ENCODE assay signal across 11 mouse cellular contexts in the genomic region with DNA sequence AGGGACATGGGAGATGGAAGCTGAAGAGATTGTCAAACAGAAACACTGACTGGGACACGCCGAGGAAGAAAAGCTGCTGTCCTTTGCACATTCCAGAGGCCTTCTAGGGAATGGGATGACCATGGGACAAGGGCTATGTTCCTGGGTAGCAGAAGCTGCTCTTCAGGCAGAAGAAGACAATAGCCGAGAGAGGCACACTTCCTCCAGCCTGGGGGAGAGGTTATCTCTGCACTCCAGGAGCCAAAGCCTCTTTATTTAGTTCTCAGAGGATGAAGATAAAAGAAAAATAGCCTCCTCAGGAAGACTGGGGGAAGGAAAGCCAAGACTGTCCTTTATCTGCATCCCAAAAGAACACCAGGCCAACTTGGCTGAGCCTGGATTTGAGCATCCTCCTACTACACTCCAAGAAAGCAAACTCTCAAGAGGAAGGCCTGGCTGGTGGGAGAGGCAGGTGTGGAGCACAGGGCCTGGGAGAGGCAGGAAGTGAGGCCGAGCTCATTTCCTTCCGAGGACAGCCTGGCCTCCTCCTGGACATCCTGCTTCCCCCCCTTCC.
A peak's percentile ranks its signal among the peaks of the same experiment; 100 is the strongest.
DNase-seq lines count a peak whose midpoint lies in the region; ATAC-seq lines count a peak whose summit lies in the region.
"Had no signal": no experiment of that assay in that cellular context is flagged by ENCODE, and none has a peak within 500 bp of the region (broad histone marks: within the 10 kb centered on the region; RNA-seq: fewer than 3 reads in every experiment).

No protein-coding gene starts in this region.

- H3K9me3 ChIP-seq in megakaryocyte, embryonic 14.5 days = no peaks in the 10 kb centered on the region
- no peaks in the 10 kb centered on the region for H3K9me3 ChIP-seq in heart, embryonic 13.5 days
- no peaks in the 10 kb centered on the region for H3K9me3 ChIP-seq in limb, embryonic 10.5 days (replicated peaks)

- no peaks in the 10 kb centered on the region for H3K27me3 ChIP-seq in megakaryocyte, embryonic 14.5 days (replicated peaks)
- no peaks in the 10 kb centered on the region for H3K27me3 ChIP-seq in heart, embryonic 13.5 days (replicated peaks)
- H3K27me3 ChIP-seq in limb, embryonic 10.5 days (ENCODE audit: low read depth, poor library complexity, severe bottlenecking) = no peaks in the 10 kb centered on the region
- H3K27me3 ChIP-seq: Patski had no signal

- H3K36me3 ChIP-seq in megakaryocyte, embryonic 14.5 days (replicated peaks; ENCODE audit: low read length) = peaks cover 90% of the 10 kb centered on the region
- peaks cover 19% of the 10 kb centered on the region for H3K36me3 ChIP-seq in heart, embryonic 13.5 days
- H3K36me3 ChIP-seq in limb, embryonic 10.5 days = peaks cover 4% of the 10 kb centered on the region; the same call in 1 of the 2 replicates

- peaks cover 100% of the 10 kb centered on the region for H3K4me1 ChIP-seq in megakaryocyte, embryonic 14.5 days
- H3K4me1 ChIP-seq in heart, embryonic 13.5 days = peaks cover 87% of the 10 kb centered on the region
- peaks cover 4% of the 10 kb centered on the region; the same call in 1 of the 2 replicates for H3K4me1 ChIP-seq in limb, embryonic 10.5 days

- peak overlapping the region; percentile 76 for H3K4me3 ChIP-seq in megakaryocyte, embryonic 14.5 days (replicated peaks)
- H3K4me3 ChIP-seq in heart, embryonic 13.5 days = no peak overlapping the region
- H3K4me3 ChIP-seq in limb, embryonic 10.5 days = no peak overlapping the region

- H3K9ac ChIP-seq in heart, embryonic 13.5 days = no peak overlapping the region

- DNase-seq in limb, embryonic 10.5 days (ENCODE audit: low spot score) = no peak
- DNase-seq in skeletal muscle tissue, adult 2 months (ENCODE audit: low read depth, low spot score) = peak; percentile 36
- DNase-seq in right cerebral cortex, postnatal 14 days = no peak
- DNase-seq in cerebellum, adult 9-11 months = no peak
- no peak for DNase-seq in spleen, postnatal 36 days (ENCODE audit: low spot score in 2 of 2)
- DNase-seq: cerebellum, postnatal 36 days had no signal

- peak overlapping the region; percentile 32 for H3K4me2 ChIP-seq in heart, embryonic 13.5 days

- WGBS in heart, embryonic 13.5 days = 17% methylated on average over 5 of the region's 5 CpGs
- WGBS in limb, embryonic 10.5 days = 84% methylated on average over 5 of the region's 5 CpGs

- no peak for ATAC-seq in megakaryocyte, adult 5-6 weeks (ENCODE audit: poor library complexity, severe bottlenecking)
- no peak for ATAC-seq in heart, embryonic 13.5 days (ENCODE audit: extremely low read depth, insufficient number of reproducible peaks, low FRiP score, low TSS enrichment)
- ATAC-seq: hindbrain, postnatal 0 days; Patski had no signal

- H3K27ac ChIP-seq in heart, embryonic 13.5 days (replicated peaks) = peak overlapping the region; percentile 84
- 0 out of 2 replicates have a peak overlapping the region, but pooled peaks have one; percentile 9 for H3K27ac ChIP-seq in limb, embryonic 10.5 days
- H3K27ac ChIP-seq: hindbrain, postnatal 0 days had no signal
